Mouse (Mus musculus): ENCODE measurements around the gene Zfp746. TPM values are rescaled to one million over a fixed set of nuclear protein-coding genes. Genes with fewer than 3 reads are reported as not detected.
A peak's percentile ranks its signal among the peaks of the same experiment; 100 is the strongest.

The Zfp746 gene
- polyA plus RNA-seq, 1 experiment = 11.0 TPM

GRCm38 (mm10) chr6:48085521-48086404 lies 630 bp downstream of the Zfp746 start:
- no peaks in the 10 kb centered on the region for H3K27me3 ChIP-seq (ENCODE audit: control insufficient read depth, insufficient read depth, insufficient read length)
- peak overlapping the region; percentile 33 for H3K4me3 ChIP-seq
- H3K4me2 ChIP-seq (ENCODE audit: low read depth) = peak overlapping the region; percentile 69
- H3ac ChIP-seq (ENCODE audit: control insufficient read depth, insufficient read length) = peak overlapping the region; percentile 96
- no peak for TF ChIP-seq MAX (IDR thresholded peaks at IDR 0.05; ENCODE audit: low read depth)
- TF ChIP-seq CEBPB (IDR thresholded peaks at IDR 0.05; ENCODE audit: insufficient read depth, poor library complexity, severe bottlenecking) = no peak
- TF ChIP-seq MYOD1 (IDR thresholded peaks at IDR 0.05; ENCODE audit: control insufficient read depth in 1 of 3, insufficient read length in 2 of 3, low read depth in 2 of 3) = no peak
- TF ChIP-seq USF1 (IDR thresholded peaks at IDR 0.05; ENCODE audit: low read depth) = no peak
- no peak for TF ChIP-seq TCF12 (IDR thresholded peaks at IDR 0.05; ENCODE audit: insufficient read depth, poor library complexity, severe bottlenecking)
- no peak for TF ChIP-seq POLR2AphosphoS2 (IDR thresholded peaks at IDR 0.05; ENCODE audit: insufficient read length, low read depth)
- no peak for TF ChIP-seq MYOG (IDR thresholded peaks at IDR 0.05; ENCODE audit: control insufficient read depth in 1 of 3, insufficient read depth in 1 of 3, insufficient read length in 2 of 3, low read depth in 2 of 3)
- TF ChIP-seq REST (IDR thresholded peaks at IDR 0.05; ENCODE audit: insufficient read depth, insufficient read length) = no peak
- no peak for TF ChIP-seq E2F4 (IDR thresholded peaks at IDR 0.05; ENCODE audit: insufficient read depth)
- peaks cover 14% of the 10 kb centered on the region for H3K79me2 ChIP-seq (ENCODE audit: control insufficient read depth, insufficient read depth)
- H3K36me3 ChIP-seq (ENCODE audit: control insufficient read depth, insufficient read depth) = peaks cover 5% of the 10 kb centered on the region

GRCm38 (mm10) chr6:48083733-48084191 lies 2.6 kb downstream of the Zfp746 start:
- H3K4me3 ChIP-seq = no peak overlapping the region
- peaks cover 18% of the 10 kb centered on the region for H3K36me3 ChIP-seq (ENCODE audit: control insufficient read depth, insufficient read depth)
- H3K79me2 ChIP-seq (ENCODE audit: control insufficient read depth, insufficient read depth) = peaks cover 14% of the 10 kb centered on the region
- no peak overlapping the region for H3ac ChIP-seq (ENCODE audit: control insufficient read depth, insufficient read length)
- H3K27me3 ChIP-seq (ENCODE audit: control insufficient read depth, insufficient read depth, insufficient read length) = no peaks in the 10 kb centered on the region
- H3K4me2 ChIP-seq (ENCODE audit: low read depth) = no peak overlapping the region
- TF ChIP-seq POLR2A (IDR thresholded peaks at IDR 0.05; ENCODE audit: insufficient read length, low read depth) = no peak
- TF ChIP-seq CEBPB (IDR thresholded peaks at IDR 0.05; ENCODE audit: insufficient read depth, poor library complexity, severe bottlenecking) = no peak
- no peak for TF ChIP-seq MAX (IDR thresholded peaks at IDR 0.05; ENCODE audit: low read depth)
- TF ChIP-seq MYOD1 (IDR thresholded peaks at IDR 0.05; ENCODE audit: control insufficient read depth in 1 of 3, insufficient read length in 2 of 3, low read depth in 2 of 3) = no peak

GRCm38 (mm10) chr6:48081952-48082351 lies 4.4 kb downstream of the Zfp746 start:
- H3K79me2 ChIP-seq (ENCODE audit: control insufficient read depth, insufficient read depth) = peaks cover 14% of the 10 kb centered on the region
- TF ChIP-seq TCF3 (IDR thresholded peaks at IDR 0.05; ENCODE audit: insufficient read length, low read depth) = no peak
- no peak for TF ChIP-seq MAX (IDR thresholded peaks at IDR 0.05; ENCODE audit: low read depth)
- no peak for TF ChIP-seq SRF (IDR thresholded peaks at IDR 0.05; ENCODE audit: control insufficient read depth, insufficient read length, low read depth)
- no peak for TF ChIP-seq REST (IDR thresholded peaks at IDR 0.05; ENCODE audit: insufficient read depth, insufficient read length)
- no peak for TF ChIP-seq USF1 (IDR thresholded peaks at IDR 0.05; ENCODE audit: low read depth)
- no peak for TF ChIP-seq POLR2AphosphoS2 (IDR thresholded peaks at IDR 0.05; ENCODE audit: insufficient read length, low read depth)
- no peak for TF ChIP-seq TCF12 (IDR thresholded peaks at IDR 0.05; ENCODE audit: insufficient read depth, poor library complexity, severe bottlenecking)
- TF ChIP-seq E2F4 (IDR thresholded peaks at IDR 0.05; ENCODE audit: insufficient read depth) = no peak
- TF ChIP-seq MYOD1 (IDR thresholded peaks at IDR 0.05; ENCODE audit: control insufficient read depth in 1 of 3, insufficient read length in 2 of 3, low read depth in 2 of 3) = no peak
- TF ChIP-seq POLR2A (IDR thresholded peaks at IDR 0.05; ENCODE audit: insufficient read length, low read depth) = no peak
- TF ChIP-seq MYOG (IDR thresholded peaks at IDR 0.05; ENCODE audit: control insufficient read depth in 1 of 3, insufficient read depth in 1 of 3, insufficient read length in 2 of 3, low read depth in 2 of 3) = no peak
- TF ChIP-seq CEBPB (IDR thresholded peaks at IDR 0.05; ENCODE audit: insufficient read depth, poor library complexity, severe bottlenecking) = no peak

GRCm38 (mm10) chr6:48081021-48081420 lies 5.4 kb downstream of the Zfp746 start:
- Histone ChIP-seq H3K79me2 (ENCODE audit: control insufficient read depth, insufficient read depth) (peaks cover 14% of the 10 kb centered on the region), H3K36me3 (ENCODE audit: control insufficient read depth, insufficient read depth) (peaks cover 33% of the 10 kb centered on the region), H3K27me3 (ENCODE audit: control insufficient read depth, insufficient read depth, insufficient read length) (no peaks in the 10 kb centered on the region), H3K4me3 (no peak overlapping the region), H3ac (ENCODE audit: control insufficient read depth, insufficient read length) (no peak overlapping the region), H3K4me2 (ENCODE audit: low read depth) (no peak overlapping the region)
- TF ChIP-seq MAX (IDR thresholded peaks at IDR 0.05; ENCODE audit: low read depth) (no peak), REST (IDR thresholded peaks at IDR 0.05; ENCODE audit: insufficient read depth, insufficient read length) (no peak), TCF3 (IDR thresholded peaks at IDR 0.05; ENCODE audit: insufficient read length, low read depth) (no peak), POLR2AphosphoS2 (IDR thresholded peaks at IDR 0.05; ENCODE audit: insufficient read length, low read depth) (no peak), CEBPB (IDR thresholded peaks at IDR 0.05; ENCODE audit: insufficient read depth, poor library complexity, severe bottlenecking) (no peak), TCF12 (IDR thresholded peaks at IDR 0.05; ENCODE audit: insufficient read depth, poor library complexity, severe bottlenecking) (no peak), POLR2A (IDR thresholded peaks at IDR 0.05; ENCODE audit: insufficient read length, low read depth) (no peak), MYOG (IDR thresholded peaks at IDR 0.05; ENCODE audit: control insufficient read depth in 1 of 3, insufficient read depth in 1 of 3, insufficient read length in 2 of 3, low read depth in 2 of 3) (no peak), E2F4 (IDR thresholded peaks at IDR 0.05; ENCODE audit: insufficient read depth) (no peak), SRF (IDR thresholded peaks at IDR 0.05; ENCODE audit: control insufficient read depth, insufficient read length, low read depth) (no peak), USF1 (IDR thresholded peaks at IDR 0.05; ENCODE audit: low read depth) (no peak), MYOD1 (IDR thresholded peaks at IDR 0.05; ENCODE audit: control insufficient read depth in 1 of 3, insufficient read length in 2 of 3, low read depth in 2 of 3) (no peak)

More at GRCm38 (mm10) chr6:48081952-48082351, 4.4 kb downstream of the Zfp746 start:
- Histone ChIP-seq H3K4me3 (no peak overlapping the region), H3ac (ENCODE audit: control insufficient read depth, insufficient read length) (no peak overlapping the region), H3K27me3 (ENCODE audit: control insufficient read depth, insufficient read depth, insufficient read length) (no peaks in the 10 kb centered on the region), H3K36me3 (ENCODE audit: control insufficient read depth, insufficient read depth) (peaks cover 32% of the 10 kb centered on the region), H3K4me2 (ENCODE audit: low read depth) (no peak overlapping the region)

All from myocyte (in vitro differentiated cells).